Mouse (Mus musculus) stomach, embryonic 16.5 days (tissue): Measurements from ENCODE around the gene Stim1. TPM values are rescaled to one million over a fixed set of nuclear protein-coding genes. Genes with fewer than 3 reads are reported as not detected.

ENCODE experiments used
- ATAC-seq: fragments of 200-750 bp; cut with Nextera tagmentation; 2 replicates; pipeline ENCODE4 v1.8.0; 2017; ENCODE audit warnings: moderate number of reproducible peaks, moderate TSS enrichment; ENCODE audit not compliant: insufficient read depth, low FRiP score
- H3K27ac ChIP-seq: fragments of 300-500 bp; sonication (generic); 2 replicates; pipeline ENCODE4 v1.5.1; 2014; ENCODE audit warnings: low read length
- H3K27me3 ChIP-seq: fragments of 300-500 bp; sonication (generic); 2 replicates; pipeline ENCODE4 v1.6.1; 2014; ENCODE audit warnings: low read length, control low read depth, mixed read lengths; ENCODE audit not compliant: control insufficient read depth, insufficient read depth
- H3K36me3 ChIP-seq: fragments of 300-500 bp; sonication (generic); 2 replicates; pipeline ENCODE4 v1.6.1; 2014; ENCODE audit warnings: low read length; ENCODE audit not compliant: control insufficient read depth, insufficient read depth
- H3K4me1 ChIP-seq: fragments of 300-500 bp; sonication (generic); 2 replicates; pipeline ENCODE4 v1.6.1; 2014; ENCODE audit warnings: low read length, control low read depth, mixed read lengths; ENCODE audit not compliant: control insufficient read depth, insufficient read depth
- H3K4me2 ChIP-seq: fragments of 300-500 bp; sonication (generic); 2 replicates; pipeline ENCODE4 v1.6.1; 2014; ENCODE audit warnings: low read depth, low read length, mixed read lengths
- H3K4me3 ChIP-seq: fragments of 300-500 bp; sonication (generic); replicated peaks from 2 replicates; pipeline ENCODE4 v1.5.1; 2014; ENCODE audit warnings: mild to moderate bottlenecking, low read length
- H3K9ac ChIP-seq: fragments of 300-500 bp; sonication (generic); 2 replicates; pipeline ENCODE4 v1.6.1; 2014; ENCODE audit warnings: low read length
- H3K9me3 ChIP-seq: fragments of 300-500 bp; sonication (generic); replicated peaks from 2 replicates; pipeline ENCODE4 v1.6.1; 2016; ENCODE audit warnings: low read length, control low read depth; ENCODE audit not compliant: control insufficient read depth
- WGBS: fragments of 180-500 bp; shearing (Covaris S2); extraction: QIAGEN DNeasy Blood & Tissue Kit; methylation state at CpG from one replicate; pipeline ENCODE4 v1.1.7; 2014; 5-methylcytosine and 5-hydroxymethylcytosine counted together
- polyA plus RNA-seq: library from polyadenylated mRNA; unstranded; fragments of >200 nt; fragmentation: Nextera tagmentation; extraction: Ambion mirVana; gene quantifications from 2 replicates; pipeline ENCODE4 v1.2.1, GENCODE M21; 2015

Stim1 gene
- polyA plus RNA-seq, 1 experiment from 2014 or later: 33.7 TPM

- Histone ChIP-seq H3K9ac (no peak overlapping the region), H3K4me1 (peaks cover 8% of the 10 kb centered on the region; the same call in 1 of the 2 replicates)
- 60% methylated on average over 2 of the region's 2 CpGs for WGBS
These were observed 81.1 kb downstream of the Stim1 start for GRCm38 (mm10) chr7:102348681-102349080.

GRCm38 (mm10) chr7:102349236-102349635 lies 81.6 kb downstream of the Stim1 start:
- Histone ChIP-seq H3K27ac (no peak overlapping the region), H3K36me3 (no peaks in the 10 kb centered on the region), H3K9me3 (no peaks in the 10 kb centered on the region), H3K9ac (no peak overlapping the region), H3K27me3 (no peaks in the 10 kb centered on the region), H3K4me1 (peaks cover 8% of the 10 kb centered on the region; the same call in 1 of the 2 replicates), H3K4me3 (no peak overlapping the region), H3K4me2 (no peak overlapping the region)
- no peak for ATAC-seq
- WGBS: 68% methylated on average over 5 of the region's 5 CpGs

More at GRCm38 (mm10) chr7:102348681-102349080, 81.1 kb downstream of the Stim1 start:
- Histone ChIP-seq H3K36me3 (no peaks in the 10 kb centered on the region), H3K4me2 (no peak overlapping the region), H3K4me3 (no peak overlapping the region), H3K27ac (no peak overlapping the region), H3K27me3 (no peaks in the 10 kb centered on the region), H3K9me3 (no peaks in the 10 kb centered on the region)
- no peak for ATAC-seq

GRCm38 (mm10) chr7:102353420-102353819 lies 85.8 kb downstream of the Stim1 start:
- no peak for ATAC-seq
- Histone ChIP-seq H3K4me1 (no peaks in the 10 kb centered on the region), H3K36me3 (no peaks in the 10 kb centered on the region), H3K4me2 (no peak overlapping the region), H3K27ac (no peak overlapping the region), H3K9me3 (no peaks in the 10 kb centered on the region), H3K9ac (no peak overlapping the region), H3K4me3 (no peak overlapping the region), H3K27me3 (no peaks in the 10 kb centered on the region)
- 23% methylated on average over 1 of the region's 1 CpGs for WGBS

- WGBS: 89% methylated on average over 3 of the region's 3 CpGs
- no peaks in the 10 kb centered on the region for H3K27me3 ChIP-seq
- no peaks in the 10 kb centered on the region for H3K9me3 ChIP-seq
- H3K4me1 ChIP-seq: no peaks in the 10 kb centered on the region
- no peak overlapping the region for H3K4me2 ChIP-seq
- no peak for ATAC-seq
- H3K4me3 ChIP-seq: no peak overlapping the region
- H3K9ac ChIP-seq: no peak overlapping the region
- no peak overlapping the region for H3K27ac ChIP-seq
- H3K36me3 ChIP-seq: no peaks in the 10 kb centered on the region
These were observed 90.5 kb downstream of the Stim1 start for GRCm38 (mm10) chr7:102358124-102358523.

GRCm38 (mm10) chr7:102361297-102361696 lies 93.7 kb downstream of the Stim1 start:
- ATAC-seq: no peak
- no peak overlapping the region for H3K4me2 ChIP-seq
- WGBS: 36% methylated on average over 2 of the region's 2 CpGs

GRCm38 (mm10) chr7:102363853-102364252 lies 96.2 kb downstream of the Stim1 start:
- no peaks in the 10 kb centered on the region for H3K4me1 ChIP-seq
- H3K27me3 ChIP-seq: no peaks in the 10 kb centered on the region
- no peak overlapping the region for H3K9ac ChIP-seq
- no peaks in the 10 kb centered on the region for H3K9me3 ChIP-seq
- H3K4me3 ChIP-seq: no peak overlapping the region
- 72% methylated on average over 1 of the region's 1 CpGs for WGBS
- ATAC-seq: no peak
- H3K36me3 ChIP-seq: no peaks in the 10 kb centered on the region
- no peak overlapping the region for H3K27ac ChIP-seq
- no peak overlapping the region for H3K4me2 ChIP-seq

More at GRCm38 (mm10) chr7:102361297-102361696, 93.7 kb downstream of the Stim1 start:
- no peaks in the 10 kb centered on the region for H3K4me1 ChIP-seq
- no peak overlapping the region for H3K4me3 ChIP-seq
- H3K27me3 ChIP-seq: no peaks in the 10 kb centered on the region
- H3K36me3 ChIP-seq: no peaks in the 10 kb centered on the region
- H3K9me3 ChIP-seq: no peaks in the 10 kb centered on the region
- H3K9ac ChIP-seq: no peak overlapping the region
- no peak overlapping the region for H3K27ac ChIP-seq

GRCm38 (mm10) chr7:102369661-102370060 lies 102.1 kb downstream of the Stim1 start:
- WGBS: 48% methylated on average over 4 of the region's 4 CpGs
- Histone ChIP-seq H3K4me1 (no peaks in the 10 kb centered on the region), H3K36me3 (no peaks in the 10 kb centered on the region), H3K4me3 (no peak overlapping the region), H3K27me3 (no peaks in the 10 kb centered on the region), H3K9me3 (no peaks in the 10 kb centered on the region), H3K27ac (no peak overlapping the region), H3K4me2 (no peak overlapping the region), H3K9ac (no peak overlapping the region)
- no peak for ATAC-seq

- H3K4me3 ChIP-seq: no peak overlapping the region
- H3K27ac ChIP-seq: no peak overlapping the region
- no peak overlapping the region for H3K4me2 ChIP-seq
- no peak overlapping the region for H3K9ac ChIP-seq
- no peaks in the 10 kb centered on the region for H3K27me3 ChIP-seq
- ATAC-seq: no peak
- H3K4me1 ChIP-seq: no peaks in the 10 kb centered on the region
- WGBS: 73% methylated on average over 5 of the region's 5 CpGs
- H3K9me3 ChIP-seq: no peaks in the 10 kb centered on the region
- no peaks in the 10 kb centered on the region for H3K36me3 ChIP-seq
These were observed 102.9 kb downstream of the Stim1 start for GRCm38 (mm10) chr7:102370526-102370925.

- Histone ChIP-seq H3K4me1 (no peaks in the 10 kb centered on the region), H3K4me2 (no peak overlapping the region), H3K27me3 (no peaks in the 10 kb centered on the region), H3K9ac (no peak overlapping the region), H3K4me3 (no peak overlapping the region), H3K27ac (no peak overlapping the region), H3K36me3 (no peaks in the 10 kb centered on the region), H3K9me3 (no peaks in the 10 kb centered on the region)
- 87% methylated on average over 3 of the region's 3 CpGs for WGBS
- no peak for ATAC-seq
These were observed 105.9 kb downstream of the Stim1 start for GRCm38 (mm10) chr7:102373382-102374072.
